Mouse (Mus musculus) activated CD4-positive, CD25-positive, alpha-beta regulatory T cell (primary cell): ENCODE data around the gene Psmg1. TPM values are rescaled to one million over a fixed set of nuclear protein-coding genes. Genes with fewer than 3 reads are reported as not detected.

Source experiments
- polyA plus RNA-seq, 2 experiments: library from polyadenylated mRNA; unstranded; fragments of 100-300 nt; shearing (Covaris generic); gene quantifications; one replicate each; pipeline ENCODE4 v1.2.1; 2017

The Psmg1 gene
- polyA plus RNA-seq: 10 to 100 TPM; 51.2 to 64.7 TPM

GRCm38 (mm10) chr16:95990462-95991121 is at the start of gene Psmg1:
TSS of gene Psmg1 (minus strand) at chr16:95990960.

Other genes starting within 250 kb of the Psmg1 start
- gene Brwd1, start 91.6 kb upstream of the Psmg1 start, polyA plus RNA-seq: 10 to 100 TPM; 50.4 to 64.0 TPM
- 100 to 1,000 TPM in 1 of 2 experiments, 10 to 100 TPM in 1; 84.8 to 171 TPM for gene Hmgn1, start 136.8 kb upstream of the Psmg1 start, polyA plus RNA-seq
- gene Wrb, start 154.4 kb upstream of the Psmg1 start, polyA plus RNA-seq: 1 to 10 TPM; 4.9 to 7.8 TPM
- under 1 TPM; 0.11 to 0.48 TPM for gene Lca5l, start 201.3 kb upstream of the Psmg1 start, polyA plus RNA-seq
- gene Sh3bgr, start 209.5 kb upstream of the Psmg1 start, polyA plus RNA-seq: under 1 TPM in 1 of 2 experiments, not detected in 1; 0.17 TPM
- gene B3galt5, start 244.8 kb upstream of the Psmg1 start, polyA plus RNA-seq: under 1 TPM; 0.12 to 0.86 TPM